ENCODE assay signal across 17 mouse cellular contexts in the genomic region with DNA sequence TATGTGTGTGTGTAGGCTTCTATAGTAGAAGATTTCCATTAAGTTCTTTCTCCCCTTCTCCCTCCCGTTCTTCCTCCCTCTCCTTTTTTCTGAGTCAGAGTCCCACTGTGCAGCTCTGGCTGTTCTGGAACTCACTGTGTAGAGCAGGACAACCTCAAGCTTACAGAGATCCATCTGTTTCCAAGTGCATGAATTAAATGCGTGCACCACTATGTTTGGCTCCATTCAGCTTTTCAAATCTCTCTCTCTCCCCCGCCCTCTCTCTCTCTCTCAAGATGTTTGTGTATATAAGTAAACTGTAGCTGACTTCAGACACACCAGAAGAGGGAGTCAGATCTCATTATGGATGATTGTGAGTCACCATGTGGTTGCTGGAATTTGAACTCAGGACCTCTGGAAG.
"Had no signal": no experiment of that assay in that cellular context is flagged by ENCODE, and none has a peak within 500 bp of the region (broad histone marks: within the 10 kb centered on the region; RNA-seq: fewer than 3 reads in every experiment).

No protein-coding gene starts in this region.

- H3K9me3 ChIP-seq: lung, embryonic 15.5 days; midbrain, embryonic 13.5 days; midbrain, embryonic 15.5 days; neural tube, embryonic 12.5 days; stomach, embryonic 15.5 days had no signal

- H3K4me2 ChIP-seq: lung, embryonic 15.5 days; midbrain, embryonic 11.5 days; midbrain, embryonic 13.5 days; midbrain, embryonic 15.5 days; neural tube, embryonic 12.5 days; stomach, embryonic 15.5 days had no signal

- DNase-seq: lung, adult 2 months; lung, postnatal 14 days; lung, postnatal 36 days; right cerebral cortex, postnatal 14 days; thymus, adult 18-20 months; thymus, postnatal 14 days; thymus, postnatal 36 days had no signal

- ATAC-seq: lung, postnatal 0 days; midbrain, embryonic 13.5 days; midbrain, embryonic 15.5 days had no signal

- H3K27ac ChIP-seq: lung, embryonic 15.5 days; macrophage; midbrain, embryonic 13.5 days; midbrain, embryonic 15.5 days; neural tube, embryonic 12.5 days; stomach, embryonic 15.5 days; stomach, postnatal 0 days had no signal

- H3K9ac ChIP-seq: lung, embryonic 15.5 days; midbrain, embryonic 13.5 days; midbrain, embryonic 15.5 days; neural tube, embryonic 12.5 days; stomach, embryonic 15.5 days had no signal

- H3K4me1 ChIP-seq: lung, embryonic 15.5 days; midbrain, embryonic 15.5 days; neural tube, embryonic 12.5 days; stomach, embryonic 15.5 days had no signal

- H3K27me3 ChIP-seq: lung, embryonic 15.5 days; megakaryocyte, embryonic 14.5 days; midbrain, embryonic 13.5 days; midbrain, embryonic 15.5 days; neural tube, embryonic 12.5 days; stomach, embryonic 15.5 days had no signal

- H3K4me3 ChIP-seq: lung, embryonic 15.5 days; megakaryocyte, embryonic 14.5 days; midbrain, embryonic 13.5 days; midbrain, embryonic 15.5 days; neural tube, embryonic 12.5 days; stomach, embryonic 15.5 days had no signal

- H3K36me3 ChIP-seq: lung, embryonic 15.5 days; midbrain, embryonic 13.5 days; midbrain, embryonic 15.5 days; neural tube, embryonic 12.5 days; stomach, embryonic 15.5 days had no signal
